Comparison of ENCODE assay signal across 13 mouse cellular contexts in the genomic region with DNA sequence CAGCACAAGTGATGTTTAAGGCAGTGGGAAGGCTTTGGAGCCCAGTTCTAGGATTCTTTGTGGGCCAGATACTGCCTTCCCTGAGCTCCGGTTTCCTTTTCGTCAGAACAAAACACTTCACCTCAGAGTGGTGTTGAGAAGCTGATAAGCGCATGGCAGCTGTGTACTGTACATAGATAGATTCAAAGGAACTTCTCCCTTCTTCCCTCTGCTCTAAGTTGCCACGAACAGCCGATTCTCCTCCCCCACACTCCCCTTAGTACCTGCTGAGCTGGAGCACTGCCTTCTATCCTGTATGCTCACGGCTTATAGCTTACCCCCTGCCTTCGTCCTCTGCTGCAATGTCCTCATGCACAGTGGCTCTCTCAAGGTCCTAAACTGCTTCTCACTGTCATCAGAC. TPM values are rescaled to one million over a fixed set of nuclear protein-coding genes. Genes with fewer than 3 reads are reported as not detected.
DNase-seq lines count a peak whose midpoint lies in the region; ATAC-seq lines count a peak whose summit lies in the region.
"Had no signal": no experiment of that assay in that cellular context is flagged by ENCODE, and none has a peak within 500 bp of the region (broad histone marks: within the 10 kb centered on the region; RNA-seq: fewer than 3 reads in every experiment).

No protein-coding gene starts in this region.

- no peaks in the 10 kb centered on the region for H3K9me3 ChIP-seq in heart, embryonic 15.5 days (replicated peaks)
- H3K9me3 ChIP-seq in midbrain, embryonic 13.5 days: no peaks in the 10 kb centered on the region
- H3K9me3 ChIP-seq in midbrain, embryonic 15.5 days: no peaks in the 10 kb centered on the region
- no peaks in the 10 kb centered on the region for H3K9me3 ChIP-seq in hindbrain, embryonic 15.5 days
- H3K9me3 ChIP-seq: liver, embryonic 15.5 days had no signal

- H3K9ac ChIP-seq in heart, embryonic 15.5 days: no peak overlapping the region
- H3K9ac ChIP-seq in midbrain, embryonic 13.5 days (replicated peaks): no peak overlapping the region
- H3K9ac ChIP-seq in midbrain, embryonic 15.5 days: no peak overlapping the region
- H3K9ac ChIP-seq in hindbrain, embryonic 15.5 days: no peak overlapping the region
- H3K9ac ChIP-seq: liver, embryonic 15.5 days had no signal

- H3K4me2 ChIP-seq in heart, embryonic 15.5 days: no peak overlapping the region
- no peak overlapping the region for H3K4me2 ChIP-seq in midbrain, embryonic 13.5 days (replicated peaks)
- H3K4me2 ChIP-seq in midbrain, embryonic 15.5 days: no peak overlapping the region
- no peak overlapping the region for H3K4me2 ChIP-seq in hindbrain, embryonic 15.5 days
- H3K4me2 ChIP-seq: liver, embryonic 15.5 days had no signal

- DNase-seq in heart, adult 18-20 months: no peak
- DNase-seq in ovary, postnatal 36 days (ENCODE audit: low spot score): no peak
- DNase-seq: adrenal gland, postnatal 25 days; gastrocnemius, adult 2 months had no signal

- H3K4me3 ChIP-seq in heart, embryonic 15.5 days: no peak overlapping the region
- no peak overlapping the region for H3K4me3 ChIP-seq in midbrain, embryonic 13.5 days (replicated peaks)
- H3K4me3 ChIP-seq in midbrain, embryonic 15.5 days: no peak overlapping the region
- no peak overlapping the region for H3K4me3 ChIP-seq in hindbrain, embryonic 15.5 days
- H3K4me3 ChIP-seq: gastrocnemius, adult 2 months; liver, embryonic 15.5 days had no signal

- peaks cover 69% of the 10 kb centered on the region for H3K4me1 ChIP-seq in heart, embryonic 15.5 days (replicated peaks)
- H3K4me1 ChIP-seq in midbrain, embryonic 13.5 days (replicated peaks): peaks cover 30% of the 10 kb centered on the region
- H3K4me1 ChIP-seq in midbrain, embryonic 15.5 days: peaks cover 17% of the 10 kb centered on the region
- peaks cover 30% of the 10 kb centered on the region for H3K4me1 ChIP-seq in hindbrain, embryonic 15.5 days (replicated peaks)

- ATAC-seq in heart, embryonic 15.5 days (replicated peaks; ENCODE audit: insufficient number of reproducible peaks, insufficient read depth, low FRiP score, low read depth): peak; percentile 19
- 0 out of 2 replicates have a peak, but pooled peaks have one; percentile 1 for ATAC-seq in midbrain, embryonic 13.5 days
- no peak for ATAC-seq in midbrain, embryonic 15.5 days (replicated peaks)
- ATAC-seq in hindbrain, embryonic 15.5 days (ENCODE audit: low FRiP score, low read depth): no peak
- 0 out of 2 replicates have a peak, but pooled peaks have one; percentile 25 for ATAC-seq in megakaryocyte-erythroid progenitor cell, adult 5-6 weeks (replicated peaks; ENCODE audit: low FRiP score, low TSS enrichment, poor library complexity, severe bottlenecking)

- H3K27ac ChIP-seq in heart, embryonic 15.5 days: peak overlapping the region; percentile 74
- peak overlapping the region; percentile 40; the same call in 1 of the 2 replicates for H3K27ac ChIP-seq in midbrain, embryonic 13.5 days
- H3K27ac ChIP-seq in midbrain, embryonic 15.5 days: no peak overlapping the region
- H3K27ac ChIP-seq in hindbrain, embryonic 15.5 days (replicated peaks): 0 out of 2 replicates have a peak overlapping the region, but pooled peaks have one; percentile 14
- H3K27ac ChIP-seq: gastrocnemius, adult 2 months; liver, embryonic 15.5 days had no signal

- 26% methylated on average over 7 of the region's 7 CpGs for WGBS in heart, embryonic 15.5 days
- WGBS in midbrain, embryonic 13.5 days: 67% methylated on average over 7 of the region's 7 CpGs
- WGBS in midbrain, embryonic 15.5 days: 60% methylated on average over 7 of the region's 7 CpGs
- WGBS in hindbrain, embryonic 15.5 days: 56% methylated on average over 7 of the region's 7 CpGs

- no peaks in the 10 kb centered on the region for H3K27me3 ChIP-seq in heart, embryonic 15.5 days
- no peaks in the 10 kb centered on the region for H3K27me3 ChIP-seq in midbrain, embryonic 13.5 days
- no peaks in the 10 kb centered on the region for H3K27me3 ChIP-seq in midbrain, embryonic 15.5 days (replicated peaks)
- H3K27me3 ChIP-seq in hindbrain, embryonic 15.5 days: no peaks in the 10 kb centered on the region
- H3K27me3 ChIP-seq: CH12.LX; liver, embryonic 15.5 days had no signal

- H3K36me3 ChIP-seq in heart, embryonic 15.5 days: peaks cover 11% of the 10 kb centered on the region
- peaks cover 14% of the 10 kb centered on the region for H3K36me3 ChIP-seq in midbrain, embryonic 13.5 days
- H3K36me3 ChIP-seq in midbrain, embryonic 15.5 days (replicated peaks): peaks cover 10% of the 10 kb centered on the region; the same call in 1 of the 2 replicates
- H3K36me3 ChIP-seq in hindbrain, embryonic 15.5 days: 0 out of 2 replicates have a peak, but pooled peaks cover 5% of the 10 kb centered on the region

RNA-seq across cellular contexts. Expression of gene Guca2a, which starts 4.8 kb away (rescaled TPM):
- polyA plus RNA-seq in heart, embryonic 15.5 days (2015; fragmentation: Nextera tagmentation; extraction: Ambion mirVana): not detected in 2 replicates
- total RNA-seq in heart, adult 18-20 months (2021): not detected
- not detected in 2 replicates for polyA plus RNA-seq in midbrain, embryonic 13.5 days (2015; fragmentation: Nextera tagmentation; extraction: Ambion mirVana)
- polyA plus RNA-seq in midbrain, embryonic 15.5 days (2015; fragmentation: Nextera tagmentation; extraction: Ambion mirVana): not detected in 2 replicates
- polyA plus RNA-seq in hindbrain, embryonic 15.5 days (2015; fragmentation: Nextera tagmentation; extraction: Ambion mirVana): not detected in 2 replicates
- total RNA-seq in megakaryocyte-erythroid progenitor cell, adult 5-6 weeks (2014; fragmentation: Nextera tagmentation): not detected in 2 replicates
- not detected in 2 replicates for total RNA-seq in megakaryocyte-erythroid progenitor cell, adult 5-6 weeks (2017)
- total RNA-seq: CH12.LX; gastrocnemius, adult 2 months; left cerebral cortex, postnatal 14 days; monocyte, adult 5-6 weeks had no signal
- polyA plus RNA-seq: liver, embryonic 15.5 days had no signal

RNA-seq across cellular contexts. Expression of gene Guca2b, which starts 26.0 kb away (rescaled TPM):
- not detected in 2 replicates for polyA plus RNA-seq in heart, embryonic 15.5 days (2015; fragmentation: Nextera tagmentation; extraction: Ambion mirVana)
- total RNA-seq in heart, adult 18-20 months (2021): under 1 TPM; 0.51 to 0.65 TPM
- not detected in 2 replicates for polyA plus RNA-seq in midbrain, embryonic 13.5 days (2015; fragmentation: Nextera tagmentation; extraction: Ambion mirVana)
- not detected in 2 replicates for polyA plus RNA-seq in midbrain, embryonic 15.5 days (2015; fragmentation: Nextera tagmentation; extraction: Ambion mirVana)
- polyA plus RNA-seq in hindbrain, embryonic 15.5 days (2015; fragmentation: Nextera tagmentation; extraction: Ambion mirVana): not detected in 2 replicates
- not detected in 2 replicates for total RNA-seq in megakaryocyte-erythroid progenitor cell, adult 5-6 weeks (2014; fragmentation: Nextera tagmentation)
- not detected in 2 replicates for total RNA-seq in megakaryocyte-erythroid progenitor cell, adult 5-6 weeks (2017)
- total RNA-seq: adrenal gland, postnatal 25 days; gastrocnemius, adult 2 months; left cerebral cortex, postnatal 14 days; monocyte, adult 5-6 weeks had no signal

Comparison
In these comparisons a context has a peak if more than half of its experiments do, and no peak if none do; other contexts are left out.
1. ATAC-seq: peak in heart, embryonic 15.5 days (single experiment), midbrain, embryonic 13.5 days (single experiment) and megakaryocyte-erythroid progenitor cell, adult 5-6 weeks (single experiment); none in midbrain, embryonic 15.5 days (single experiment) and hindbrain, embryonic 15.5 days (single experiment).